Mouse (Mus musculus) retina, postnatal 1 day (tissue): Measurements from ENCODE around the gene Hist1h4i.

Experiments
- DNase-seq: peaks from one replicate; pipeline ENCODE4 v3.0.0-alpha.2; 2012

The Hist1h4i gene

DNA sequence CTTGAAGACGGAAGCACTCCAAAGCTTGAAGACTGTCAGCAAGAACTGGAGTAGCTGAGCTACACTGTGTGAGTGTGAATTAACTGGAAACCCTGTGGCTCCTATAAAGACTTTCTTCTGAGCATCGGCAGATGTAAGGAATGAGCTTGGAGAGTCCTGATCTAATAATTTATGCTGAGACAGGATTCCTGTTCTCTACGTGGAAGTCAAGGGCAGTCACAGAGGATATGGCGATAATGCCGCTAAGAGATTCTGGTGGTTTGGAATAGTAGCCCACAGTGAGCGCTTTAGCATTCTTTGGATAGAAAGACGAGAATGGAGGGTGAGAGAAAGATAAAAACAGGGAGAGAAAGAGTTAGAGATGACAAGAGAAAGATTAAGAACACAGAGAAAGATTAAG, 33.3 kb downstream of the Hist1h4i start:
- no peak for DNase-seq

DNA sequence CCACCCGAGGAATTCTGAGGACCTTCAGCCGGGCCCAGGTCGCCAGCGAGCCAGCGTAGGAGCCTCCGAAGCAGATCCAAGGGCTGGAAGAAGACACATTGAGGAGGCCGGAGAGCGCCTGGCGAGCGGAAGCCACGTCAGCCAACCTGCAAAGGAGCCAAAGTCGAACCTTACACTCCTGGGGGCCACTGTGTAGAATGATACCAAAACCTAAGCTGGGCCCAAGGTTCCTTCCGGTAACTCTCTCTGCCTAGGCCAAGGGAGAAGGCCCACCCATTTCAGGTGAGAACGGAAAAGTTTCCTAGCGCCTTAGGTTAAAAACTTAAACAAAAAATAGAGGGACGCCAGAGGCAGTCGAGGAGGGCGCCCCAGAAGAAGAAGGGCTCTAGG, 34.0 kb downstream of the Hist1h4i start:
- no peak for DNase-seq

DNA sequence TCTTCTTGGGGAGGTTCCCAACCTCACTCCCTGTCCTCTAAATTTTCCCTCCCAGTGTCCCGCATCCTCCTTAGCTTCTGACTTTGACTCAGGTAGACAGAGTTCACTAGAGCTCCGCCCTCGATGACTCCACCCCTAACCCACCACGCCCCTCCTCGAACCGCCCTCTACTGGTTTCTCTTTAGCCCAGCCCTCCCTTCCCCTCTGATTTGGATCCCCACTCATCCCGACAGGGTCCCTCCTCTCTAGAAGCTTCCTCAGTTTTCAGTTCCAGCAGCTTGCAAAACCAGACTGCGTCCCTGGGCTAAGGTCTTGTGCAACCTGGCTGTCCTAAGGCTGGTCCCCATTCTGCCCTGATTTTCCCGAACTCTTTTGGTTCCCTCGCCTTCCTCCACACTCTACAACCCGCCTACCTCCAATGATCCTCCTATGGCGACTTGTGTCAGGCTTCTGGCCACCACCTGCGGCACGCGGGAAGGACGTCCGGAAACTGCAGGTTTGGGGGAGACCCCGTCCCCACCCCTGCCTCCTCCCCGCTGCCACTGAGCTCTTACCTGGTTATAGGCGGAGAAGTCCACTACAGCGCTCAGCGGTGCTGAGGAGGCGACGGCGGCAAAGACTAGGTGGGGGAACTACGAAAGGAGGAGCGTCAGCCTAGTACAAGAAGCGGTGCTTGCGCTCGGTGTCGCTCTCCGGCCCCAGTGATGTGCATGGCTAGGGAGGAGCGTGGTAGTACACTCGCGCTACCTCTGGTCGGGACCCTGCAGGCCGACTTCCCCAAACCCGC, 34.6 kb downstream of the Hist1h4i start:
- DNase-seq = peak; percentile 69

DNA sequence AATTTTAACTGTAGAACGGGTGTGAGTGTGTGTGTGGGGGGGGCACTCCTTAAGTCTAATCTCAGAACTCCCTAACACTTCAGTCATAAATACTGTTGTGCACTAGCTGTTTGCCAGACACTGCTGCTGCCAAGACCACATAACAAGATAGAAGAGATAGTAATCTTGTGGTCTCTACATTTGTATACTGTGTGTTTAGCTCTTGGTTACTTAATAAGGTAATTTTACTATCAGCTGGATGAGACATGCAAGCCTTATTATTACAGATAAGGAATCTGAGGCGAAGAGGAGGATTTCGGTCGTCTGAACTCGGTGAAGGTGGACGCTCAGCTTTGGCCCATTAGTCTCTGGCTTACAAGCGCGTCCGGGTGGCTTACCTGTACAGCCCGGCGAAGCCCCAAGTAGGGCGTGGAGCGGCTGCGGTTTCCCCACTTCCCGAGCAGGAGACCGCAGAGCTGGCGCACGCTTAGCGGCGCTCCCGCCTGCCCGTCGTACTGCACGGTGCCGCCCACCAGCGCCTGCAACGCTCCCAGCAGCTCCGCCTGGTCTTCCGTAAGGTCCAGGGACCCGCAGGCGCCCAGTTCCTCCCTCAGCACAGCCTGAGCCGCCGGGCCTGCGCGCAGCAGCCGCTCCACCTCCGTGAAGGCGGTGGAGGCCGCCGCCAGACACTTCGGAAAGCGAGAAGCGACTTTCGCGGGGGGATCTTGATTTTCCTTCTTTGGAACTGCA, 35.4 kb downstream of the Hist1h4i start:
- DNase-seq = peak; percentile 60

DNA sequence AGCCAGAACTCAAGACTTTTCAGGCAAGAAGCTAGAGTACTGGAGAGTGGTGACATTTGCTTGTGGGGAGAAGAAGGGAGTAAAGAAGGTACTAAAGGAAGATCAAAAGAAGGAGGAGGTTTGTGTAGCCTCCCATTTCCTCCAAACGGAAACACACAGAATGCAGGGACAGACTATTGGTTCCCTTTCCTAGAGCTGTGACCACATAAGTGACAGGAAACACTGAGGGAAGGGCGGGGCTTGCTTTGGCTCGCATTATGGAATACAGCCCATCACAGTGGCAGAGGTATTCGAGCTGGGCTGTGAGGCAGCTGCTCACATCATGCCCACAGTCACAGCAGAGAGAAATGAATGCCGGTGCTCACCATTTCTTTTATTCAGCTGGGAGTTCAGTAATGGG, 39.3 kb downstream of the Hist1h4i start:
- no peak for DNase-seq

DNA sequence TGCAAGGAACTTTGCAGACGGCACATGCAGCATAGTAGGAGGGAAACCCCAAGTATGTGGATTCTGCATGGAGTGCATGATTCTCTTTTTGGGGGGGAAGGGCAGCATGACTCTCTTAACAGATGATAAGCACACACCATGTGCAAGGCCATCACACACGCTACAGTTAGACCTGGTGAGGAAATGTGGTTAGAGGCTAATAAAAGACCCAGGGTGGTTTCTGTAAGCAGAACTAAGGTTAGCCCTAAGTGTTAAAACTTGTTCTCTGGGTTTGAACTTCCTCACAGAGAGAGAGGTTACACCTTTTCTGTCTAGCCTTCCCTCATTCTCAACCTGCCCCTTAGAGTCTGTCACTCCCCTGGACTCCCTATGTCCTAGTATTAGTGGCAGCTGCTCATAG, 39.8 kb downstream of the Hist1h4i start:
- no peak for DNase-seq

DNA sequence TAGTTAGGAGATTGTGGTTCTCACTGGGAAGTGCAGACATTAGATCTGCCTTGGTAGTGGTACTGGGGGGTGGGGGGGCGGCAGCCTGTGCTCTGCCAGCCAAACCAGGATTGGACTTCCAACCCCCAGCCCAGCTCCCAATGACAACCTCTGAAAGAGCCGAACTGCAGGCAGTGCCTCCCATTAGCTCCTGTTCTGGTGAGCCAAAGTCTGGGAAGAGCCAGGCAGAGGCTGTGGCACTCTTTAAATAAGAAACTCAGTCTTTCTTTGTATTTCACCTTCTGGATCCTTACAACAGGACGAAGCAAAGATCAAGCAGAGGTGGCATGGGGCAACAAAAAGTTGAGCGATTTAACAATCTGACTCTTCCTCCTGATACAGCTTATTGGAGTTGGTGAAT, 42.0 kb downstream of the Hist1h4i start:
- no peak for DNase-seq

DNA sequence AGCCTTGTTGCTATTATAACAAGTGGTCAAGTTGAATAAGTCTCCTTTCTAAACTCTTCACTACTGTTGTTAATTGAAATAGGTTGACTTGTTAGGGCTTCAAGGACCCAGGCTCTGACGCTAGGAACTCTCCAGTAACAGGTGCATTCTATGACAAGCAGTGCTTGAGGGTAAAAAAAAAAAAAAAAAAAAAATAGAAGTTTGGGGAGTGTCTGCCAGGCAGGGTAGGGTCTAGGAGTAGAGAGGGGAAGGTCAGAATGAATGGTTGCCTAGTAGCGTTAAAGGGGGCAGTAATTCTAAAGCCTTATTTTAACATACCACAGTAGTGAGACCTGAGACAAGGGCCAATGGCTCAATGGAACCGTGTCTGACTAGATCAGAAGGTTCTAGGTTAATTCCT, 42.8 kb downstream of the Hist1h4i start:
- no peak for DNase-seq

DNA sequence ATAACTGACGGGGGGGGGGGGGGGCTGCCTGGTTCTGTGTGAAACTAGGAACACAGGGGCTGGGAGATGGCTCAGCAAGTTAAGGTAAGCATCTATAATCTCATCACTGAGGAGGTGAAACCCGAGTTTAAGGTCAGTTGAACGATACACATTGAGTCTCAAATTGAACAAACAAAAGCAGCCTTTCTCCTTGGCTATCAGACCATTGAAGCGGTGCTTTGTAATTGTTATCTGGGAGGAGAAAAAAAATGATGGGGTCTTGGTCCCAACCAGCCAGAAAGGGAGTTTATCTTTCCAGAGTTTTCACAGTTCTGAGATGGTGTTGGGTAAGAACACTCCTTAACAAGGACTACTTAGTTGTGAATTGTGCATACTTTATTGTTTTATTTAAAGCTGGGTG, 43.3 kb downstream of the Hist1h4i start:
- no peak for DNase-seq

DNA sequence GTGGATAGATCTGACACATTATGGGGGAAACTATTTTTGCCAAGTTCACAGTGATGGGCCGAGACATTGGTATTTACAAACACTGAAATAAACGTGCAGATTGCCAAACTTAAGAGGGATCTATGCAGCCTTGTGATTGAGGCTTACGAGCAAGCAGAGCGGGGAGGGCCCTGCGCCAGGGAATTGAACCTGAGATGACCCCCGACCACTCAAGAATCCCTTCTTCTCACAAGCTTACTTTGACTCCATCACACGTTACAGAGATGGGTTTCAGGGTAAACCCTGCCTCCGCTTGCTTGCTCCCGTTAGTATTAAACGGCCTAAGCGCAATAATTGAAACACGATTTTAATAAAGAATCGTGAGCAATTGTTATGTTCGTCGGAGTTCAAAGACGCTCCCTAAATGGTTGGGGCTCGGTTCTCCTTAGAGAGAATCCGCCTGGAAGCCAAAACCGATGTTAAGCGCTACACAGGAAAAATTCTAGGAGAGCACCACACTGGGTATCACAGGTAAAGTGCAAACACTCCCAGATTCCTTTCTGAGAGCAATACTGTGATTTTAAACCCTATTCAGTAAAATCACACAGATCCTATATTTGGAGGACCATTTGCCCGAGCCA, 43.9 kb downstream of the Hist1h4i start:
- no peak for DNase-seq

DNA sequence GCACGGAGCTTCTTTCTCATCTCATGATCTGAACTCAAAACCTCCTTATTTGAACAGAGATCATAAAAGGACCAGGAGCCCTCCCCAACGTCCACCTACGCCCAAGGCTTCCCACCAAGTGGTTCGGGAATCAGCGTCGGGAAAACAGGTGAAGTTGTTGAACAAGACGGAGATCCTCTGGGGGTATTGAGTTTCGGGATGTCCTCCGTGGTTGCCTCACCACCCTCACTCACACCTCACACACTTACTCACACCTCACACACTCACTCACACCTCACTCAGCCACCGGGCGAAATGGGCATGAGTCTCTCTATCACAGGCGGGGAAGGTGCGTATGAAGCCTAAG, 44.3 kb downstream of the Hist1h4i start:
- DNase-seq = no peak

DNA sequence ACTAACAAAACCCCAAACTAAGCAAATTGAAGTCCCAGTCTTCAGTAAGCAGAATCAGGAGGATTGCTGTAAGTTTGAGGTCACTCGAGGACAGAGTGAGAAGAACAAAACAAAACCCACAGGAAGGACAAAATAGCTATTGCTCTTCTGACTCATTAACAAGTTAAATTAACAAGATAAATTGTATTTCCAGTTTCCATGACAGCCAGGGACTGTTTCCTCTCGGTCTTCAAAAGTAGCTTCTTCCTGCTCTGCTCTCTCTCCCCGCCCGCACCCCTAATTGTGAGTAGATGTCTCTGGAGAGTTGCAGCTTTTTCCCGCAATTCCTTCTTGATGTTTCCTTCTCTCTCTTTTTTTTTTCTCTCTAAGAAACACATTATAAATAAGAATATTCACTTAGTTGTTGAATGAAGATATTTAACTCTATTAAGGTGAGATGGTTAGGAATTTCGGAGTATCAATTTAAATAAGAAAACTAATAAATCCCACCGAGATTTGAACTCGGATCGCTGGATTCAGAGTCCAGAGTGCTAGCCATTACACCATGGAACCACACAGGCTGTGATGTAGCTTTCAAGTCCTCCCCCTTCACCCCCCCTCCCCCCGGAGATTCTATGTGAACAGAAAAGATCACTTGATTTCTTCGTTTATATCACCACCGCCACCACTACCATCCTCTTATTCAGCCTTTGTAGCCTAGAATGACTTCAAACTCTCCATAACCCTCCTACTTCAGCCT, 44.9 kb downstream of the Hist1h4i start:
- peak; percentile 78 for DNase-seq

DNA sequence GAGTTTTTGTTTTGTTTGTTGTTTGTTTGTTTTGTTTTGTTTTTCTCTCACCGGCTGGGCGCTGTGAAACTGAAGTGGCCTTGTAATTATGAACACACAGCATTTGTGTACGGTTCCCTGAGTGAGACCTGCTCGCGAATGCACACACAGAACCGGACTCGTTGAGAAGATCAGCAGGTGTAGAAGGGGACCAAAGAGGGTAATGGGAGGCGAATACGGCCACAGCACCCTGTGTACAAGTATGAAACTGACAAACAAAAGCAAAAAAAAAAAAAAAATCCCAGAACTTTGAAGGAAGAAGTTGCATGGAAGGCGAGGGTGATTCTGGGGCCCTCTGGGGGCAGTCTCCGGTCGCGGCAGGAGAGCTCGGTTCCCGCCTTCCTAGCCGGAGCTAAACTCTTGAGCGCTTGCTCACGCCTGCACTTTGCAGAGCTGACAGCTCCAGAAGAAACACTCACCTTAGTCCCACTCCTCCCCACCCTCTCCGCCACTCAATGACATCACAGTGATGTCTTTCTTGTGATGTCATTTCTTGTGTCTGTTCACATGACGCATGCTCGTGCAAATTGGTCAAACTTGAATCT, 45.7 kb downstream of the Hist1h4i start:
- peak; percentile 68 for DNase-seq

DNA sequence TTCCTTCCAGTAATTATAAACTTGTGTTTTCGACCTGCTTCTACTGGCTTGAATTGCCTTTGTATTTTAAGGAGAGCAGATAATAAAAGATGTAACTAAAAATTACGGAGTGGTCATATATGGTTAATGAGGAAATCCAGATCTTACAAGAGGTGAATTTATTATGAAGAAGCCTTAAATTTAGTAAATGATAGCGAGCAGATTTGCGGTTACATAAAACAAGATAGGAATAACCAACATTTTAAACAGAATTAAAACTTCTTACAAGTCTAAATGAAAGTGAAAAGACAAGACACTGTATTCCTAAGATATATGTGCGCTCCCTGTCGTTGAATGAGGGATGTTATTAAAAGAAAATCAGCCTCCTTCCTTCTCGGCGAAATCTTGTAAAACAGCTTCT, 46.3 kb downstream of the Hist1h4i start:
- no peak for DNase-seq

DNA sequence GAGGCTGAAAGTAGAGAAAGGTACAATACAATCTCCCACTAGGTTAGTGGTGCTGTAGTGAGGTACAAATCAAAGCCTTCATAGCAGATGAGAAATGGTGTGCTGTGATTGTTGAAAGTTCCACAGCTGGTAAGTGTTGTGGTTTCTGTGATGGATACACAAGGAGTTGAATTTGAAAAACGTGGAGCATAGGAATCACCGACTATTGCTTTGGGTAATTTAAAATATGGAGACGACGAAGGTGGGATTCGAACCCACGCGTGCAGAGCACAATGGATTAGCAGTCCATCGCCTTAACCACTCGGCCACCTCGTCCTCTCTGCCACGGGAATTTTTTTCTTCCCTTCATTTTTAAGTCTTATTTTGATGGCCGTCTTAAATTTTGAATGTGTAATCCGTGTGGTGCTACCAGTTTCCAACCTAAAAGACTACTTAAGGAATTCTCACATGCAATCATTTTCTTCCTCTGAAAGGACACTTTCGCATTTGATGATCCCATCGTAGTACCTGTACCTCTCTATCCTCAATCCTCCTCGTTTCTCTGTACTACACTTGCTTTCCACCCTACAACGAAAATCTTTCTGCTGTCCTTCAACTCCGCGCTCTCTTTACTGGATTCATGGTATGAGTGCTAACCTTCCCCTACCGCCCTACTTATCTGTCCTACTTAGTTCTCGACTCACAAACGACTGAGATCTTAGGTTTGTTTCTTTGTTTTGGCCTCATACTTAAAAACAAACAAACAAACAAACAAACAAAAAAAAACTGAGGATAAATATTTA, 47.0 kb downstream of the Hist1h4i start:
- DNase-seq = peak; percentile 60

DNA sequence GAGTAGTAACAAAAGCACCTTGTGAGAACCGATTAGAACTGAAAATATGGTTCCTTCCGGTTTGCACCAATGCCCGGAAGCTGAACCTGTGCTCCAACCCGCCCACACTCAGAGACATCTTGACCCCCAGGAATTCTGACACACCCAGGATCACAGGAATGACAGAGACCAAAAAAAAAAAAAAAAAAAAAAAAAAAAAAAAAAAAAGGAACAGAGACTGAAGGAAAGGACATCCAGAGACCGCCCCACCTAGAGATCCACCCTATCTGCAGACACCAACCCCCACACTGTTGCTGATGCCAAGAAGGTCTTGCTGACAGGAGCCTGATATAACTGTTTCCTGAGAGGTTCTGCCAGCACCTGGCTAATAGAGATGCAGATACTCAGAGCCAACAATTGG, 48.6 kb downstream of the Hist1h4i start:
- no peak for DNase-seq
